Comparison of ENCODE assay signal across 8 mouse cellular contexts in the genomic region with DNA sequence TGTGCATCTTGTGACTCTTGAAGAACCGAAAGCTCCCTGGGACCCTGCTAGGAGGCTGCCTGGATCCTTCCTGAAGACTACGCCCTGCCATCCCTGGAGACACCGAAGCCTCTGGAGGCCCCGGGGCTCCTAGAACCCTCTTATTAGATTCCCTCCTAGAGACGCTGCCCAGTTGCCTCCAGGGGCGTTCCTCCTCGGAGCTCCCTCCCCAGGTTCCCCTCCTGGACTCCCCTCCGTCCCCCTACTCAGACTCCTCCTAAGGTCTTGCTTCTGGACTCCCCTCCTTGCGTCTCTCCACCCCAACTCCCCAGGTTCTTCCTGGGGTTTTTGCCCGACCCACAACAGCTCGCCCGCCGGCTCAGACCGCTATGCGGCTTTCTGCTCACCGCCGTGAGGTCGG. TPM values are rescaled to one million over a fixed set of nuclear protein-coding genes. Genes with fewer than 3 reads are reported as not detected.
DNase-seq lines count a peak whose midpoint lies in the region; ATAC-seq lines count a peak whose summit lies in the region.

No protein-coding gene starts in this region.

- peaks cover 72% of the 10 kb centered on the region for H3K4me1 ChIP-seq in erythroblast, embryonic 14.5 days (ENCODE audit: control insufficient read depth)
- H3K4me1 ChIP-seq in intestine, embryonic 16.5 days (ENCODE audit: control insufficient read depth, insufficient read depth, low read length) = peaks cover 18% of the 10 kb centered on the region
- peaks cover 12% of the 10 kb centered on the region for H3K4me1 ChIP-seq in midbrain, embryonic 14.5 days (ENCODE audit: control insufficient read depth, insufficient read depth, low read length)

- H3K27ac ChIP-seq in intestine, embryonic 16.5 days (ENCODE audit: low read length) = peak overlapping the region; percentile 18; the same call in 1 of the 2 replicates
- peak overlapping the region; percentile 14 for H3K27ac ChIP-seq in midbrain, embryonic 14.5 days (replicated peaks; ENCODE audit: low read depth, low read length)

- H3K9me3 ChIP-seq in erythroblast, embryonic 14.5 days (ENCODE audit: control insufficient read depth, low read length) = no peaks in the 10 kb centered on the region
- H3K9me3 ChIP-seq in intestine, embryonic 16.5 days (ENCODE audit: control insufficient read depth, low read length) = no peaks in the 10 kb centered on the region
- no peaks in the 10 kb centered on the region for H3K9me3 ChIP-seq in midbrain, embryonic 14.5 days (ENCODE audit: control insufficient read depth, low read length)

- H3K4me2 ChIP-seq in intestine, embryonic 16.5 days (ENCODE audit: low read depth, low read length) = peak overlapping the region; percentile 89
- peak overlapping the region; percentile 88 for H3K4me2 ChIP-seq in midbrain, embryonic 14.5 days (ENCODE audit: low read length)

- H3K9ac ChIP-seq in intestine, embryonic 16.5 days (ENCODE audit: low read depth, low read length) = peak overlapping the region; percentile 79
- peak overlapping the region; percentile 75 for H3K9ac ChIP-seq in midbrain, embryonic 14.5 days (replicated peaks; ENCODE audit: low read length)

- peaks cover 43% of the 10 kb centered on the region for H3K36me3 ChIP-seq in erythroblast, embryonic 14.5 days (ENCODE audit: control insufficient read depth)
- no peaks in the 10 kb centered on the region for H3K36me3 ChIP-seq in intestine, embryonic 16.5 days (ENCODE audit: control insufficient read depth, insufficient read depth, low read length)
- H3K36me3 ChIP-seq in midbrain, embryonic 14.5 days (ENCODE audit: control insufficient read depth, insufficient read depth, low read length) = peaks cover 6% of the 10 kb centered on the region; the same call in 1 of the 2 replicates

- H3K4me3 ChIP-seq in erythroblast, embryonic 14.5 days (replicated peaks) = peak overlapping the region; percentile 91
- H3K4me3 ChIP-seq in intestine, embryonic 16.5 days (ENCODE audit: low read length) = peak overlapping the region; percentile 80
- peak overlapping the region; percentile 66 for H3K4me3 ChIP-seq in midbrain, embryonic 14.5 days (replicated peaks; ENCODE audit: low read depth, low read length)

- H3K27me3 ChIP-seq in erythroblast, embryonic 14.5 days (ENCODE audit: control insufficient read depth) = no peaks in the 10 kb centered on the region
- no peaks in the 10 kb centered on the region for H3K27me3 ChIP-seq in intestine, embryonic 16.5 days (replicated peaks; ENCODE audit: control insufficient read depth, insufficient read depth, low read length)
- H3K27me3 ChIP-seq in midbrain, embryonic 14.5 days (ENCODE audit: control insufficient read depth, insufficient read depth, low read length) = no peaks in the 10 kb centered on the region

- peak; percentile 26 for ATAC-seq in frontal cortex, adult (ENCODE audit: low TSS enrichment)
- peak; percentile 28 for ATAC-seq in CD4-positive, CD25-positive, alpha-beta regulatory T cell, adult 4 months
- peak; percentile 69; the same call in 1 of the 2 replicates for ATAC-seq in intestine, embryonic 16.5 days
- no peak; the same call in 1 of the 2 replicates for ATAC-seq in midbrain, embryonic 14.5 days (ENCODE audit: low FRiP score, low TSS enrichment)

- DNase-seq in frontal cortex, postnatal 36 days (ENCODE audit: low spot score in 2 of 2) = no peak
- peak; percentile 55 for DNase-seq in midbrain, embryonic 14.5 days
- DNase-seq in layer of hippocampus, adult 18-20 months (ENCODE audit: low spot score in 2 of 2) = no peak
- DNase-seq in right cerebral cortex, adult 2 months (ENCODE audit: low spot score in 2 of 2) = no peak

- 0% methylated on average over 16 of the region's 18 CpGs for whole genome bisulfite sequencing in intestine, embryonic 16.5 days
- WGBS in midbrain, embryonic 14.5 days = 0% methylated on average over 18 of the region's 18 CpGs

RNA-seq across cellular contexts. Expression of a gene that starts 0.4 kb away (rescaled TPM):
- polyA plus RNA-seq in CD4-positive, CD25-positive, alpha-beta regulatory T cell, adult 4 months (2017; shearing (Covaris generic)) = 1 to 10 TPM; 2.0 to 2.4 TPM
- polyA plus RNA-seq in erythroblast, embryonic 14.5 days (2012) = 12.8 and 18.3 TPM in 2 replicates
- polyA plus RNA-seq in intestine, embryonic 16.5 days (2015; fragmentation: Nextera tagmentation; extraction: Ambion mirVana) = 18.6 and 19.9 TPM in 2 replicates
- polyA plus RNA-seq in midbrain, embryonic 14.5 days (2014; fragmentation: Nextera tagmentation; extraction: Ambion mirVana) = 10.4 and 15.6 TPM in 2 replicates
- total RNA-seq in layer of hippocampus, adult 18-20 months (2021) = 10 to 100 TPM; 27.1 to 29.2 TPM

RNA-seq across cellular contexts. Expression of a gene that starts 11.9 kb away (rescaled TPM):
- 100 to 1,000 TPM; 235 to 276 TPM for polyA plus RNA-seq in CD4-positive, CD25-positive, alpha-beta regulatory T cell, adult 4 months (2017; shearing (Covaris generic))
- 624 and 816 TPM in 2 replicates for polyA plus RNA-seq in erythroblast, embryonic 14.5 days (2012)
- polyA plus RNA-seq in intestine, embryonic 16.5 days (2015; fragmentation: Nextera tagmentation; extraction: Ambion mirVana) = 437 and 508 TPM in 2 replicates
- polyA plus RNA-seq in midbrain, embryonic 14.5 days (2014; fragmentation: Nextera tagmentation; extraction: Ambion mirVana) = 391 and 451 TPM in 2 replicates
- 100 to 1,000 TPM; 161 to 173 TPM for total RNA-seq in layer of hippocampus, adult 18-20 months (2021)

RNA-seq across cellular contexts. Expression of a gene that starts 54.7 kb away (rescaled TPM):
- polyA plus RNA-seq in CD4-positive, CD25-positive, alpha-beta regulatory T cell, adult 4 months (2017; shearing (Covaris generic)) = under 1 TPM in 1 of 2 experiments, not detected in 1; 0.08 TPM
- polyA plus RNA-seq in erythroblast, embryonic 14.5 days (2012) = not detected in 2 replicates
- polyA plus RNA-seq in intestine, embryonic 16.5 days (2015; fragmentation: Nextera tagmentation; extraction: Ambion mirVana) = 0.67 and 0.84 TPM in 2 replicates
- polyA plus RNA-seq in midbrain, embryonic 14.5 days (2014; fragmentation: Nextera tagmentation; extraction: Ambion mirVana) = 5.1 and 5.8 TPM in 2 replicates
- total RNA-seq in layer of hippocampus, adult 18-20 months (2021) = 100 to 1,000 TPM; 119 to 127 TPM
